Mouse (Mus musculus): ENCODE data around the gene Gfra1.

- TF ChIP-seq CTCF (IDR thresholded peaks at IDR 0.05; ENCODE audit: extremely low read depth, insufficient read depth, low read length) (no peak), POLR2A (IDR thresholded peaks at IDR 0.05; ENCODE audit: extremely low read depth, insufficient read depth, low read length) (no peak)
Measured at GRCm38 (mm10) chr19:58422916-58423493, 32.7 kb downstream of the Gfra1 start.

Measured in cortical plate, adult 2 months (tissue).